Mouse (Mus musculus) stomach, postnatal 0 days (tissue): ENCODE results near the gene Gm10718.
"Not testable (repeated sequence)": the region's sequence is repeated elsewhere in the genome, so short reads cannot be mapped to it uniquely, and the experiment has no call there.

Source experiments
- CTCF ChIP-seq: IDR thresholded peaks from 2 replicates; pipeline ENCODE4 v1.5.1; 2016; ENCODE audit warnings: antibody characterized with exemption, low read depth, mild to moderate bottlenecking, moderate library complexity
- EP300 ChIP-seq: optimal IDR thresholded peaks from 2 replicates; pipeline ENCODE3; 2016; ENCODE audit warnings: antibody characterized with exemption

- not testable (repeated sequence) for TF ChIP-seq CTCF, EP300
These were observed 8.0 kb upstream of the Gm10718 start, which contains the start of gene Gm10720 for GRCm38 (mm10) chr9:3015354-3015753.
